Mouse (Mus musculus): ENCODE measurements at regions not wholly inside any gene's neighbourhood (a gene's known extent, or its start where the extent isn't known, plus 50 kb on each side); places are given as distances from the start of the nearest gene placed in this dataset.
A peak's percentile ranks its signal among the peaks of the same experiment; 100 is the strongest.

DNA sequence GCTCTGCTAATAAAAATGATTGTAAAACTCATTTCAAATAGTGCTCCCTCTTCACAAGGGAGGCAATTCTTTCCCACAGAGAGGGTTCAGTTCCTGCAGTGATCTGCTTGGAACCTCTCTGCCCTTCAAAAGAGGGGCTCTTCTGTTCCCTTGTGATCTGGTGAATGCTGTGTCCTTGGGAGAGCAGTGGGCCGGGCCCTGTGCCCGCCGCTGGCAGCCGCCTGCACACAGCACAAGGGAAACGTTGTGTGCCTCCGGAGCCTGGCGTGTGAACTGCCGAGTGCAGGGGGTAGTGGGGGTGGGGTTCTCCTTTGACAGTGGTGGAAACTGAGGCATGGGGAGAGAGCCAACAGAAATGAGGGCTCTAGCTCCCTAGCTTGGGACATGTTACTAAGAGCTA lies 54.4 kb upstream of the Csrp1 start:
- peak; percentile 56 for DNase-seq

DNA sequence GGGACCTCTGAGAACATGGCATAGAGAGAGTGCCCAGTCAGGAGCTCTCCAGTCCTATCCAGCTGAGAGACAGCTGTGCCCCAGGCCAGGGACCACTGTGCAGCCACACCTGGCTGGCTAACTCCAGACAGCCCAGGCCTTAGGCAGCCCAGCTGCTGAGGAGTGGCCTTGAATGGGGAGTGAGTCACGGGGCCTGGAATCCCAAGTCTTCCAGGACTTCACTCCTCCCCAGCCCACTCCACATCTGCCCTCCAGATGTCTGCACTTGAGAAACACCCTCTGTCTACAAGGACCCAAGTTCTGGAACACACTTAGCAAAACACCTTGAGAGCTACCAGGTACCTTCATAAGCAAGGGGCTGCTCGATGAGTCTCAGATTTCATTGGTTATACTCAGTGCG lies 51.5 kb upstream of the Csrp1 start:
- peak; percentile 52 for DNase-seq

- DNase-seq = no peak
These were observed 50.9 kb upstream of the Csrp1 start for GRCm38 (mm10) chr1:135668951-135669350.

- peak; percentile 80 for DNase-seq
These were observed 50.1 kb upstream of the Csrp1 start for GRCm38 (mm10) chr1:135669803-135670202.
